Mouse (Mus musculus) olfactory bulb, adult 2 months (tissue): ENCODE data around the gene Arpp21.

ENCODE experiments used
- CTCF ChIP-seq: fragments of 200-500 bp; IDR thresholded peaks from 2 replicates; pipeline ENCODE4 v1.5.1; 2012; ENCODE audit warnings: low read depth, mild to moderate bottlenecking, low read length, moderate library complexity; ENCODE audit not compliant: insufficient read depth
- POLR2A ChIP-seq: fragments of 200-500 bp; IDR thresholded peaks from 2 replicates; pipeline ENCODE4 v1.6.1; 2012; ENCODE audit warnings: mild to moderate bottlenecking, low read depth, low read length, moderate library complexity; ENCODE audit not compliant: insufficient read depth

DNA sequence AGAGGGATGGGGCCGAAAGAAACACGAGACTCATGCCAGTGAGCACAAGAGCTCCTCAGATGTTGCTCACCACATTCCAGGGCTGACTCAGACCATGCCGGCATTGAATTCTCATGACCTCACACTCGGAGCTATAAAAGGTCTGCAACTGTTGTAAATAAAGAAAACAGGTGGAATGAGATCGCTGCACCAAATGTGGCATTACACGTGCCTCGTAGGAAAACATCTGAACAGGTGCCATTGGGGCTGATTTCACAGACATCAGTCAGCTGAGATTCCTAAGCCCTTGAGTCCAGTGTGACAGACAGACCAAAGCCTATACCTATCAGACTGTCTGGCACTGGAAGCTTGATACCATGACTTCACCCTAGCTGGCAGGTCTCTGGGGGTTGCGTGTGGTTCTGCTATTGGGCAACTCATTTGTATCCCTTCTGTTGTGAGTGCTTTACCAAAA, 212.1 kb downstream of the Arpp21 start:
- TF ChIP-seq CTCF (no peak), POLR2A (no peak)
